Mouse (Mus musculus) hindbrain, postnatal 0 days (tissue): ENCODE measurements around the gene Mink1. TPM values are rescaled to one million over a fixed set of nuclear protein-coding genes. Genes with fewer than 3 reads are reported as not detected.
"Not testable (repeated sequence)": the region's sequence is repeated elsewhere in the genome, so short reads cannot be mapped to it uniquely, and the experiment has no call there.

Experiments used
- ATAC-seq: fragments of 200-750 bp; cut with Nextera tagmentation; 2 replicates; pipeline ENCODE4 v1.8.0; 2017; ENCODE audit warnings: mild to moderate bottlenecking, moderate TSS enrichment, moderate library complexity
- DNase-seq: peaks from one replicate; pipeline ENCODE4 v3.0.0-alpha.2; 2015; ENCODE audit warnings: low spot score
- H3K27ac ChIP-seq: fragments of 300-500 bp; sonication (generic); 2 replicates; pipeline ENCODE4 v1.5.1; 2014; ENCODE audit warnings: mild to moderate bottlenecking
- H3K27me3 ChIP-seq: fragments of 300-500 bp; sonication (generic); 2 replicates; pipeline ENCODE4 v1.6.1; 2014; ENCODE audit warnings: low read length, mixed read lengths; ENCODE audit not compliant: insufficient read depth
- H3K36me3 ChIP-seq: fragments of 300-500 bp; sonication (generic); 2 replicates; pipeline ENCODE4 v1.6.1; 2014; ENCODE audit warnings: low read length, mixed read lengths; ENCODE audit not compliant: insufficient read depth
- H3K4me1 ChIP-seq: fragments of 300-500 bp; sonication (generic); 2 replicates; pipeline ENCODE4 v1.6.1; 2014; ENCODE audit warnings: antibody characterized with exemption, low read length, mixed read lengths; ENCODE audit not compliant: insufficient read depth
- H3K4me2 ChIP-seq: fragments of 300-500 bp; sonication (generic); 2 replicates; pipeline ENCODE4 v1.6.1; 2014; ENCODE audit warnings: low read depth, mild to moderate bottlenecking, low read length, moderate library complexity, mixed read lengths
- H3K4me3 ChIP-seq: fragments of 300-500 bp; sonication (generic); 2 replicates; pipeline ENCODE4 v1.5.1; 2014; ENCODE audit warnings: low read length
- H3K9ac ChIP-seq: fragments of 300-500 bp; sonication (generic); replicated peaks from 2 replicates; pipeline ENCODE4 v1.6.1; 2014; ENCODE audit warnings: mild to moderate bottlenecking, low read length, moderate library complexity, mixed read lengths
- H3K9me3 ChIP-seq: fragments of 300-500 bp; sonication (generic); 2 replicates; pipeline ENCODE4 v1.6.1; 2016; ENCODE audit warnings: low read length, mixed read lengths
- CTCF ChIP-seq: IDR thresholded peaks from 2 replicates; pipeline ENCODE4 v1.5.1; 2016; ENCODE audit warnings: antibody characterized with exemption, control low read depth, low read depth
- WGBS: fragments of 180-500 bp; shearing (Covaris S2); extraction: QIAGEN DNeasy Blood & Tissue Kit; methylation state at CpG from one replicate; pipeline ENCODE4 v1.1.7; 2014; 5-methylcytosine and 5-hydroxymethylcytosine counted together
- polyA plus RNA-seq: library from polyadenylated mRNA; unstranded; fragments of >200 nt; fragmentation: Nextera tagmentation; extraction: Ambion mirVana; gene quantifications from 2 replicates; pipeline ENCODE4 v1.2.1, GENCODE M21; 2015
- total RNA-seq: library from RNA; depleted of rRNA; stranded (reverse); fragments of >200 nt; gene quantifications from 2 replicates; pipeline ENCODE4 v1.2.3, GENCODE M21; 2014

Gene Mink1
- total and polyA plus RNA-seq, 2 experiments from 2014 or later = 13.6 to 73.3 TPM

DNA sequence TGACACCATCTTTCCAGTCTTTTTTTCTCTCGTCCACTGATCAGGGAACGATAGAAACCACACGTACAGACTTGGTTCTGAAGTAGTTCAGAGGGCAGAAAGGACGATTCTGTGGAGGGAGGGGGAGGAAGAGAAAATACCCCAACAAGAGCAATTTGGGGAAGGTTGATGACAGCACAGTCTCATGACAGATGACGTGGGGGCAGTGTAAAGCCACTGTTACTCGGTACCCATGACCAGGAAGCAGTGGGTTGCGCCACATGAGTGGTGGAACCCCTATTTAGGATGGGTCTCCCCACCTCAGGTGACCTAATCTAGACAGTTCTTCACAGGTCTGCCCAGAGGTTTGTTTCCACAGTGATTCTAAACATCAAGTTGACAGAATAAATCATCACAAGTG, 34.1 kb upstream of the Mink1 start:
- no peak for TF ChIP-seq CTCF
- no peak for DNase-seq
- Histone ChIP-seq H3K4me1 (peaks cover 6% of the 10 kb centered on the region; the same call in 1 of the 2 replicates), H3K9me3 (no peaks in the 10 kb centered on the region), H3K36me3 (peaks cover 11% of the 10 kb centered on the region; the same call in 1 of the 2 replicates), H3K27me3 (no peaks in the 10 kb centered on the region), H3K9ac (no peak overlapping the region), H3K27ac (no peak overlapping the region), H3K4me3 (no peak overlapping the region), H3K4me2 (no peak overlapping the region)
- ATAC-seq = no peak
- WGBS = 86% methylated on average over 7 of the region's 7 CpGs

- peaks cover 11% of the 10 kb centered on the region; the same call in 1 of the 2 replicates for H3K36me3 ChIP-seq
- H3K9me3 ChIP-seq, ATAC-seq, H3K4me2 ChIP-seq, H3K27ac ChIP-seq, H3K27me3 ChIP-seq, H3K4me1 ChIP-seq, H3K4me3 ChIP-seq, H3K9ac ChIP-seq, DNase-seq: not testable (repeated sequence)
- 0 out of 2 replicates have a peak, but pooled peaks have one; percentile 6 for TF ChIP-seq CTCF
- WGBS = 73% methylated on average over 2 of the region's 2 CpGs
These were observed 31.6 kb upstream of the Mink1 start for GRCm38 (mm10) chr11:70531065-70531464.

DNA sequence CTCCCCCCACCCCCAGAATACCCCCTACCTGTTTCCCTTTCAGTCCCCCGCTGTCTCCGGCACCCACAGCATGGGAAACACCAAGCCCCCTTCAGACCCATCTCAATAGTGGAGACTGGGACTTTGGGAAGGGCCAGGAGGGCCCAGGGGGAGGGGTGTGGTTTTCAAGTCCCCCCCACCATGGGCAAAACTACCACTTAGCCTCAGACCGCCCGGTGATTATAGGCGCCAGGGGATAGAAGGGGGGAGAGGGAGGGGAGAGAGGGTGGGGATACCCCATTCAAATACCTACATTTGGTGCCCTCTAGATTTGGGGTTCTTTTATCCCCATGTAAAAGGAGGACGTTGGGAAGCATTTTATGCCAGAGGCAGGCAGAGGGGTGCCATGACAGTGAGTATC, 29.8 kb upstream of the Mink1 start, which contains the start of gene Gm40193:
Gene Gm40193, minus strand, starts transcription at position 101 of the 400 bp plus-strand sequence.
- no peaks in the 10 kb centered on the region for H3K4me1 ChIP-seq
- no peaks in the 10 kb centered on the region for H3K27me3 ChIP-seq
- peaks cover 7% of the 10 kb centered on the region; the same call in 1 of the 2 replicates for H3K36me3 ChIP-seq
- no peak within 1 kb of the TSS for H3K4me2 ChIP-seq
- no peak within 1 kb of the TSS for H3K27ac ChIP-seq
- DNase-seq = no peak
- WGBS = 84% methylated on average over 6 of the region's 6 CpGs
- no peaks in the 10 kb centered on the region for H3K9me3 ChIP-seq
- TF ChIP-seq CTCF = no peak
- H3K9ac ChIP-seq = no peak within 1 kb of the TSS
- ATAC-seq = no peak
- no peak within 1 kb of the TSS for H3K4me3 ChIP-seq

DNA sequence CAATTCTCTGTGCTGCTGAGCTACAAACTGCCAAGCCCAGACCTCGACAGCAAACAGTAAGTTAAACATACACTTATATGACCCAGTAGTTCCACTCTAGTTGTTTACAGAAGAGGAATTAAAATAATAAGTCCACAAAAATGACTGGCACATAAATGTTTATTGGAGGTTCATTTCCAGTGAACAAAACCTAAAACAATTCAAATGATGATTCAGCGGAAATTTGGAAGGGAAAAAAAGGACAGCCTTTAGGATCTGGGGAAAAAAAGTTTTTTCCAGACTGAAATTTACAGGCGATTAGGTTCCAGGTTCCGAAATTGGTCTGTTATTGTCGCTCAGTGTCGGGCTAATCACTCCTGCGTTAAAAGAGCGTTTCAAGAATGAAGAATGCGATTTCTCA, 23.3 kb upstream of the Mink1 start:
- Histone ChIP-seq H3K36me3 (no peaks in the 10 kb centered on the region), H3K27me3 (no peaks in the 10 kb centered on the region), H3K9ac (peak overlapping the region; percentile 70), H3K9me3 (no peaks in the 10 kb centered on the region), H3K4me1 (no peaks in the 10 kb centered on the region), H3K27ac (peak overlapping the region; percentile 67; the same call in 1 of the 2 replicates), H3K4me3 (peak overlapping the region; percentile 63), H3K4me2 (peak overlapping the region; percentile 78)
- WGBS = 15% methylated on average over 9 of the region's 9 CpGs
- no peak for TF ChIP-seq CTCF
- ATAC-seq = no peak
- no peak for DNase-seq

GRCm38 (mm10) chr11:70539877-70540587, 22.6 kb upstream of the Mink1 start, which contains the start of gene Pld2:
TSS of gene Pld2 (plus strand) at chr11:70540064.
- under 1% methylated on average over 60 of the region's 65 CpGs for WGBS
- ATAC-seq (peak; percentile 93), DNase-seq (peak; percentile 92)
- H3K4me1 ChIP-seq = no peaks in the 10 kb centered on the region
- H3K36me3 ChIP-seq = no peaks in the 10 kb centered on the region
- H3K9ac ChIP-seq = peak within 1 kb of the TSS; percentile 70
- peak within 1 kb of the TSS; percentile 78 for H3K4me2 ChIP-seq
- H3K4me3 ChIP-seq = peak within 1 kb of the TSS; percentile 63
- H3K27me3 ChIP-seq = no peaks in the 10 kb centered on the region
- peak; percentile 64 for TF ChIP-seq CTCF
- peak within 1 kb of the TSS; percentile 67 for H3K27ac ChIP-seq
- no peaks in the 10 kb centered on the region for H3K9me3 ChIP-seq

DNA sequence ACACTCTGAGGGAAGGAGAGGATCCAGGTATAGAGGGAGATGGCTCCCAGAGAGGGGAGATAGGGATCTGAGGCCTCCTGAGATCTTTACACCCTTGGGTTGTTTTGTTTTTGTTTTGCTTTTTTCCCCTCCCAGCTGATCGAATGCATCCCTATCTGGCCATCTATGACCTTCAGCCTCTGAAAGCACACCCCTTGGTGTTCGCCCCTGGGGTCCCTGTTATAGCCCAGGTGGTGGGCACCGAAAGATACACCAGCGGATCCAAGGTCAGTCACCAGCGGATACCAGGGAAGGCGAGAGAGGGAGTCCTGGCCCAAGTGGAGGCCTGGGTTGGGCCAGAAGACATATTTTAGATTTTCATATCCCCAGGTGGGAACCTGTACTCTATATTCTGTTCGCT, 21.8 kb upstream of the Mink1 start:
- Histone ChIP-seq H3K36me3 (no peaks in the 10 kb centered on the region), H3K4me2 (peak overlapping the region; percentile 78), H3K4me1 (no peaks in the 10 kb centered on the region), H3K4me3 (peak overlapping the region; percentile 63), H3K9ac (peak overlapping the region; percentile 70), H3K27me3 (no peaks in the 10 kb centered on the region), H3K27ac (peak overlapping the region; percentile 36; the same call in 1 of the 2 replicates), H3K9me3 (no peaks in the 10 kb centered on the region)
- ATAC-seq (no peak), DNase-seq (no peak)
- no peak for TF ChIP-seq CTCF
- WGBS = 88% methylated on average over 7 of the region's 7 CpGs

GRCm38 (mm10) chr11:70541415-70541814, 21.3 kb upstream of the Mink1 start:
- TF ChIP-seq CTCF = no peak
- no peaks in the 10 kb centered on the region for H3K36me3 ChIP-seq
- peak overlapping the region; percentile 78 for H3K4me2 ChIP-seq
- peak overlapping the region; percentile 70; the same call in 1 of the 2 replicates for H3K9ac ChIP-seq
- ATAC-seq = peak; percentile 61; the same call in 1 of the 2 replicates
- H3K27me3 ChIP-seq = no peaks in the 10 kb centered on the region
- WGBS = 48% methylated on average over 5 of the region's 5 CpGs
- peak overlapping the region; percentile 45 for H3K27ac ChIP-seq
- no peaks in the 10 kb centered on the region for H3K9me3 ChIP-seq
- peak; percentile 65 for DNase-seq
- H3K4me3 ChIP-seq = peak overlapping the region; percentile 63; the same call in 1 of the 2 replicates
- H3K4me1 ChIP-seq = no peaks in the 10 kb centered on the region
